Mouse (Mus musculus): ENCODE measurements around the gene Ackr3.

GRCm38 (mm10) chr1:90174338-90174737 lies 29.4 kb upstream of the Ackr3 start:
- TF ChIP-seq CTCF (IDR thresholded peaks at IDR 0.05), result no peak
- TF ChIP-seq EP300 (IDR thresholded peaks at IDR 0.05), result no peak
